Mouse (Mus musculus) brain, embryonic 14.5 days (tissue): ENCODE data around the gene Pde4dip.

Source experiments
- CTCF ChIP-seq: fragments of 200-500 bp; IDR thresholded peaks from 2 replicates; pipeline ENCODE4 v1.5.1; 2012; ENCODE audit warnings: inconsistent platforms, mild to moderate bottlenecking, moderate library complexity, borderline replicate concordance; ENCODE audit not compliant: insufficient read depth, insufficient read length; ENCODE audit errors: extremely low read depth
- POLR2A ChIP-seq: fragments of 200-500 bp; IDR thresholded peaks from 2 replicates; pipeline ENCODE4 v1.6.1; 2012; ENCODE audit warnings: mild to moderate bottlenecking, inconsistent platforms, borderline replicate concordance; ENCODE audit not compliant: poor library complexity, insufficient read depth, insufficient read length, severe bottlenecking; ENCODE audit errors: extremely low read depth

GRCm38 (mm10) chr3:97715922-97716321 is 172.6 kb downstream of the Pde4dip start:
- TF ChIP-seq POLR2A (no peak), CTCF (no peak)
